Mouse (Mus musculus): Measurements from ENCODE around the gene Glt1d1.

- TF ChIP-seq CTCF (IDR thresholded peaks at IDR 0.05; ENCODE audit: control insufficient read depth, insufficient read depth, insufficient replicate concordance, low read depth, low read length), result no peak
- TF ChIP-seq POLR2A (IDR thresholded peaks at IDR 0.05; ENCODE audit: control insufficient read depth, low read depth, low read length), result no peak
Observed at GRCm38 (mm10) chr5:127700156-127700555, 68.1 kb downstream of the Glt1d1 start.
